11 mouse cellular contexts compared by ENCODE assay signal in genomic region chr8:86707873-86708272, GRCm38 (mm10). TPM values are rescaled to one million over a fixed set of nuclear protein-coding genes. Genes with fewer than 3 reads are reported as not detected.
DNase-seq lines count a peak whose midpoint lies in the region; ATAC-seq and TF ChIP-seq lines count a peak whose summit lies in the region.
"Had no signal": no experiment of that assay in that cellular context is flagged by ENCODE, and none has a peak within 500 bp of the region (broad histone marks: within the 10 kb centered on the region; RNA-seq: fewer than 3 reads in every experiment).

No protein-coding gene starts in this region.

- TF ChIP-seq CTCF in gastrocnemius, adult 2 months (IDR thresholded peaks at IDR 0.05), result no peak

- no peaks in the 10 kb centered on the region for H3K36me3 ChIP-seq in liver, embryonic 16.5 days (ENCODE audit: control insufficient read depth, insufficient read depth)

- peak overlapping the region; percentile 28 for H3K4me2 ChIP-seq in liver, embryonic 16.5 days (ENCODE audit: low read depth, low read length)

- H3K27me3 ChIP-seq in liver, embryonic 16.5 days (ENCODE audit: control insufficient read depth, insufficient read depth, low read depth, low read length), result no peaks in the 10 kb centered on the region

- H3K9ac ChIP-seq in liver, embryonic 16.5 days (ENCODE audit: low read depth, low read length), result no peak overlapping the region

- peaks cover 29% of the 10 kb centered on the region for H3K4me1 ChIP-seq in liver, embryonic 16.5 days (ENCODE audit: control insufficient read depth, low read depth, low read length)

- no peak overlapping the region for H3K4me3 ChIP-seq in liver, embryonic 16.5 days (ENCODE audit: low read depth, low read length)
- H3K4me3 ChIP-seq in gastrocnemius, adult 2 months, result no peak overlapping the region

- DNase-seq in lung, postnatal 25 days (ENCODE audit: low spot score), result peak; percentile 50
- DNase-seq in lung, postnatal 10 days, result no peak
- DNase-seq in c-Kit-positive CD71-negative TER-119-negative erythroid progenitor cells, embryonic 14.5 days (ENCODE audit: low read depth), result peak; percentile 60
- peak; percentile 79 to 83 for DNase-seq in thymus, postnatal 10 days (ENCODE audit: low spot score in 2 of 2)
- DNase-seq in gastrocnemius, postnatal 36 days, result no peak
- no peak for DNase-seq in gastrocnemius, adult 2 months
- DNase-seq in gastrocnemius, postnatal 14 days, result no peak
- DNase-seq: kidney, adult 18-20 months; left cerebral cortex, postnatal 4 days had no signal

- H3K9me3 ChIP-seq in liver, embryonic 16.5 days (replicated peaks; ENCODE audit: control insufficient read depth, low read length), result no peaks in the 10 kb centered on the region

- intact Hi-C loops in gastrocnemius, postnatal 36 days (cut with DNase I), result no loop called here
- intact Hi-C loops in gastrocnemius, adult 2 months (cut with DNase I), result no loop called here
- intact Hi-C loops in gastrocnemius, postnatal 14 days (cut with DNase I; ENCODE audit: low total_unique reads), result no loop called here

- peak; percentile 76 for ATAC-seq in liver, embryonic 16.5 days (ENCODE audit: low read depth)
- ATAC-seq: forebrain, embryonic 16.5 days had no signal

- 11% methylated on average over 4 of the region's 4 CpGs for WGBS in liver, embryonic 16.5 days (ENCODE audit: insufficient replicate concordance)

- H3K27ac ChIP-seq in liver, embryonic 16.5 days (ENCODE audit: low read length), result peak overlapping the region; percentile 73
- H3K27ac ChIP-seq in gastrocnemius, adult 2 months, result no peak overlapping the region

RNA-seq across cellular contexts. Expression of gene Gm10638, which starts 37.6 kb away (rescaled TPM):
- 0.71 and 0.80 TPM in 2 replicates for polyA plus RNA-seq in liver, embryonic 16.5 days (2015; fragmentation: Nextera tagmentation; extraction: Ambion mirVana)
- total RNA-seq in gastrocnemius, postnatal 36 days (2021), result 1 to 10 TPM; 3.9 to 7.0 TPM
- 1 to 10 TPM; 4.9 to 5.3 TPM for total RNA-seq in gastrocnemius, adult 2 months (2021)
- total RNA-seq in gastrocnemius, postnatal 14 days (2021), result 1 to 10 TPM; 3.3 to 6.4 TPM

RNA-seq across cellular contexts. Expression of gene Siah1a, which starts 37.9 kb away (rescaled TPM):
- 10.2 and 12.2 TPM in 2 replicates for polyA plus RNA-seq in liver, embryonic 16.5 days (2015; fragmentation: Nextera tagmentation; extraction: Ambion mirVana)
- 10 to 100 TPM in 1 of 2 experiments, 1 to 10 TPM in 1; 9.6 to 10.8 TPM for total RNA-seq in gastrocnemius, postnatal 36 days (2021)
- 10 to 100 TPM in 1 of 2 experiments, 1 to 10 TPM in 1; 9.6 to 14.9 TPM for total RNA-seq in gastrocnemius, adult 2 months (2021)
- total RNA-seq in gastrocnemius, postnatal 14 days (2021), result 10 to 100 TPM; 10.5 to 12.6 TPM

Comparison
In these comparisons a context has a peak if more than half of its experiments do, and no peak if none do; other contexts are left out.
1. DNase-seq: peak in lung, postnatal 25 days (single experiment), c-Kit-positive CD71-negative TER-119-negative erythroid progenitor cells, embryonic 14.5 days (single experiment) and thymus, postnatal 10 days (2 of 2); none in lung, postnatal 10 days (single experiment), gastrocnemius, postnatal 36 days (0 of 2), gastrocnemius, adult 2 months (single experiment) and gastrocnemius, postnatal 14 days (single experiment).